Mouse (Mus musculus): ENCODE measurements at regions not wholly inside any gene's neighbourhood (a gene's known extent, or its start where the extent isn't known, plus 50 kb on each side); places are given as distances from the start of the nearest gene placed in this dataset.

DNA sequence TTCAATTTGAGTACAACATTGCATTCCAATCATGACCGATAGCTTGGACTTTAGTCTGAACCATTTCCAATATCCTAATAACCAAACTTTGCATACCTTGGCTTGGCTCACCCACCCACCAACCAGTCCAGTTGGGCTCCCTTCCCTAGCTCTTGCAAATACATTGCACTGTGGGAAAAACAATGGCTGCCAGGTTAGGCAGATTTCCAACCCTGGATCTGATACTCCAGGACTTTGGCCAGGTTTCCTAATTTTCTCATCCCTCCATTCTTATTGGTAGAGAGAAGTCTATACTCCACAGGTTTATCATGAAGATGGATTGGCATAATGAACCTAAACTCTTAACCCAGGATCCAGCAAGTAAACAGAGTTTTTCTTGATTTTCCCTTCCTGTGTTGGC is 299.4 kb upstream of the Chd6 start:
- Histone ChIP-seq H3K4me2 (replicated peaks; ENCODE audit: low read depth, low read length) (no peak overlapping the region), H3K4me3 (ENCODE audit: low read length) (no peak overlapping the region), H3K4me1 (ENCODE audit: insufficient read depth, low read length) (no peaks in the 10 kb centered on the region), H3K27ac (ENCODE audit: low read length) (no peak overlapping the region), H3K9ac (replicated peaks; ENCODE audit: low read length) (no peak overlapping the region), H3K36me3 (ENCODE audit: insufficient read depth, low read length) (no peaks in the 10 kb centered on the region), H3K27me3 (ENCODE audit: insufficient read depth, low read length) (no peaks in the 10 kb centered on the region), H3K9me3 (ENCODE audit: low read length) (no peaks in the 10 kb centered on the region)
- 100% methylated on average over 1 of the region's 1 CpGs for WGBS
- ATAC-seq (ENCODE audit: low FRiP score, low TSS enrichment) = no peak

- 54% methylated on average over 1 of the region's 1 CpGs for WGBS
- no peak for ATAC-seq (ENCODE audit: low FRiP score, low TSS enrichment)
- no peak overlapping the region for H3K4me2 ChIP-seq (replicated peaks; ENCODE audit: low read depth, low read length)
- H3K9ac ChIP-seq (replicated peaks; ENCODE audit: low read length) = no peak overlapping the region
- H3K36me3 ChIP-seq (ENCODE audit: insufficient read depth, low read length) = no peaks in the 10 kb centered on the region
- H3K9me3 ChIP-seq (ENCODE audit: low read length) = no peaks in the 10 kb centered on the region
- H3K27me3 ChIP-seq (ENCODE audit: insufficient read depth, low read length) = no peaks in the 10 kb centered on the region
- H3K4me1 ChIP-seq (ENCODE audit: insufficient read depth, low read length) = no peaks in the 10 kb centered on the region
- H3K27ac ChIP-seq (ENCODE audit: low read length) = no peak overlapping the region
- no peak overlapping the region for H3K4me3 ChIP-seq (ENCODE audit: low read length)
Observed at GRCm38 (mm10) chr2:161405847-161406384, 297.0 kb upstream of the Chd6 start.

- Histone ChIP-seq H3K4me2 (replicated peaks; ENCODE audit: low read depth, low read length) (no peak overlapping the region), H3K36me3 (ENCODE audit: insufficient read depth, low read length) (no peaks in the 10 kb centered on the region), H3K9ac (replicated peaks; ENCODE audit: low read length) (no peak overlapping the region), H3K9me3 (ENCODE audit: low read length) (no peaks in the 10 kb centered on the region), H3K4me1 (ENCODE audit: insufficient read depth, low read length) (no peaks in the 10 kb centered on the region), H3K4me3 (ENCODE audit: low read length) (no peak overlapping the region), H3K27me3 (ENCODE audit: insufficient read depth, low read length) (no peaks in the 10 kb centered on the region), H3K27ac (ENCODE audit: low read length) (no peak overlapping the region)
- 93% methylated on average over 3 of the region's 3 CpGs for WGBS
- ATAC-seq (ENCODE audit: low FRiP score, low TSS enrichment) = no peak
Observed at GRCm38 (mm10) chr2:161398061-161398460, 289.2 kb upstream of the Chd6 start.

DNA sequence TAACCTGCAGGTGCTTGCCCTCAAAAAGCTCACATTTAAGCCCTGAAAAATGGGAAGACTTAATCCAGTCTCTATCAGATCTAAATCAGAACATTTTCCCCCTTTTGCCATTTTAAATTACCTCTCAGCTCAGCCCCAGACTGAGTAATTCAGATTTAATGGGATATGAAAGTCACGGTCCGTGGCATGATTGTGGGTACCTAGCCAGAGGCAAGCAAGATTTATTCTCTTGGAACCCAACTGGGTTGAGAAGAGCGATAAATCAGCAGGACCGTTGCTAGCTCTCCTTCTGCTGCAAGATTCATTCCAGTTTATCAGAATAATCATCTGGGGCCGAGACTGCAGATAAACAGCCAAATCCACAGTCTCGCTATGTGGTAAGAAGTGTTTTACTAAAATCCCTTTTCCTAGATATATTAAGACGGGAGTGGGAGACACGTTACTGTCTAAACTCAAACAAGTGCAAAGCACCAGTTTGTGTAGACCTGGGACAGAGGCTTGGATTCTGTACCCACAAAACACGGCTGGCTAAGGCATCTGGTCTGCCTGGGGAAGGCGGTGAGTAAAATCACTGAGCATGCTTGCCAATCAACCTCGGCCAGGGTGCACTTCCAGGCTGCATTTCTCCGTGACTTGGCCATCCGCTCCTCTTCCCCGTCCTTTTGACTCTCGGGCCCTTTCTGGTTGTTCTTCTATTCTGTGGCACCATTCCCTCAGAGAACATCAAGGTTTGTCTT is 282.2 kb upstream of the Chd6 start:
- Histone ChIP-seq H3K4me1 (ENCODE audit: insufficient read depth, low read length) (no peaks in the 10 kb centered on the region), H3K9ac (replicated peaks; ENCODE audit: low read length) (no peak overlapping the region), H3K4me2 (replicated peaks; ENCODE audit: low read depth, low read length) (no peak overlapping the region), H3K27ac (ENCODE audit: low read length) (no peak overlapping the region), H3K27me3 (ENCODE audit: insufficient read depth, low read length) (no peaks in the 10 kb centered on the region), H3K36me3 (ENCODE audit: insufficient read depth, low read length) (no peaks in the 10 kb centered on the region), H3K4me3 (ENCODE audit: low read length) (no peak overlapping the region), H3K9me3 (ENCODE audit: low read length) (no peaks in the 10 kb centered on the region)
- 51% methylated on average over 15 of the region's 15 CpGs for WGBS
- no peak for ATAC-seq (ENCODE audit: low FRiP score, low TSS enrichment)

- Histone ChIP-seq H3K9ac (replicated peaks; ENCODE audit: low read length) (no peak overlapping the region), H3K4me2 (replicated peaks; ENCODE audit: low read depth, low read length) (no peak overlapping the region), H3K27ac (ENCODE audit: low read length) (no peak overlapping the region), H3K4me3 (ENCODE audit: low read length) (no peak overlapping the region), H3K4me1 (ENCODE audit: insufficient read depth, low read length) (no peaks in the 10 kb centered on the region), H3K9me3 (ENCODE audit: low read length) (no peaks in the 10 kb centered on the region), H3K36me3 (ENCODE audit: insufficient read depth, low read length) (no peaks in the 10 kb centered on the region), H3K27me3 (ENCODE audit: insufficient read depth, low read length) (no peaks in the 10 kb centered on the region)
- WGBS = 86% methylated on average over 5 of the region's 5 CpGs
- no peak for ATAC-seq (ENCODE audit: low FRiP score, low TSS enrichment)
Observed at GRCm38 (mm10) chr2:161389318-161389835, 280.5 kb upstream of the Chd6 start.

DNA sequence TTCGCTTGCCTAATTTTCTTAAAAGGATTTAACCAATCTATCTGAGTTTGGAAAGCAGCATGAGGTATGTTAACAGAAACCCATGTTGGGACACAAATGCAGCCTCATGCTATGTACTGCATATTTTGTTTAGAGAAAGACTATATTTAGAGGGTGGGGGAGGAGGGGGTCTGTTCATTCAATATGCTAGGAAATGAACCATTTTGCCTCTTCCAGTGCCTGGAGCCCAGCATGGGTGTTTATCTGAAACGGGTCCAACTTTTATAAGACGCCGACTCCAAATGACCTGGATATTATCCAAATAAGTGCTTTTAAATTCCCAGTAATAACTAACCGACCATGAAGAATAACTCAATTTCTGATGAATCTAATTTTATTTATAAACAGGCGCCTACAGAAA is 278.2 kb upstream of the Chd6 start:
- H3K9ac ChIP-seq (replicated peaks; ENCODE audit: low read length) = no peak overlapping the region
- ATAC-seq (ENCODE audit: low FRiP score, low TSS enrichment) = no peak
- no peak overlapping the region for H3K27ac ChIP-seq (ENCODE audit: low read length)
- H3K4me2 ChIP-seq (replicated peaks; ENCODE audit: low read depth, low read length) = no peak overlapping the region
- no peaks in the 10 kb centered on the region for H3K4me1 ChIP-seq (ENCODE audit: insufficient read depth, low read length)
- H3K9me3 ChIP-seq (ENCODE audit: low read length) = no peaks in the 10 kb centered on the region
- no peaks in the 10 kb centered on the region for H3K36me3 ChIP-seq (ENCODE audit: insufficient read depth, low read length)
- WGBS = 71% methylated on average over 6 of the region's 6 CpGs
- no peak overlapping the region for H3K4me3 ChIP-seq (ENCODE audit: low read length)
- H3K27me3 ChIP-seq (ENCODE audit: insufficient read depth, low read length) = no peaks in the 10 kb centered on the region

GRCm38 (mm10) chr2:161382411-161382810 is 273.5 kb upstream of the Chd6 start:
- Histone ChIP-seq H3K36me3 (ENCODE audit: insufficient read depth, low read length) (no peaks in the 10 kb centered on the region), H3K9ac (replicated peaks; ENCODE audit: low read length) (no peak overlapping the region), H3K27ac (ENCODE audit: low read length) (no peak overlapping the region), H3K4me3 (ENCODE audit: low read length) (no peak overlapping the region), H3K4me1 (ENCODE audit: insufficient read depth, low read length) (no peaks in the 10 kb centered on the region), H3K27me3 (ENCODE audit: insufficient read depth, low read length) (no peaks in the 10 kb centered on the region), H3K9me3 (ENCODE audit: low read length) (no peaks in the 10 kb centered on the region), H3K4me2 (replicated peaks; ENCODE audit: low read depth, low read length) (no peak overlapping the region)
- 58% methylated on average over 3 of the region's 3 CpGs for WGBS
- no peak for ATAC-seq (ENCODE audit: low FRiP score, low TSS enrichment)

DNA sequence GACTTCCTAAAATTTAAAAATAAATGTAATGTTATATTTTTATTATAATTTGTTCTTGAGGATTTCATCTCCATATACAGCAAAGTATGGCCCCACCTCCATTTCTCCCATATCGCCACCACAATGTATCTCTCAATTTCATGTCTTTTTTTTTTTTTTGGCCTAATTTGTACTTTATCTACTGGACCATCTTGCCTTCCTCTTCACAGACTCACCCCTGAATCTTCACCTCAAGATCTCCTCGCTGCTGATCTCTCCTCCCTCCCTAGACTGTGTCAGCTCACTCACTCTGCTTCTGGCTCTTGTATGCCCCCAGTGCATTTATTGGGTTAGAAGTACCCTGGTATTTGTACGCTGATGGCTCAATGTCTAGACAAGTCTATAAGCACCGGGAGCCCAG is 269.4 kb upstream of the Chd6 start:
- 94% methylated on average over 4 of the region's 4 CpGs for WGBS
- ATAC-seq (ENCODE audit: low FRiP score, low TSS enrichment) = no peak
- no peaks in the 10 kb centered on the region for H3K4me1 ChIP-seq (ENCODE audit: insufficient read depth, low read length)

GRCm38 (mm10) chr2:161362325-161362724 is 253.4 kb upstream of the Chd6 start:
- no peak overlapping the region for H3K4me2 ChIP-seq (replicated peaks; ENCODE audit: low read depth, low read length)
- no peak for ATAC-seq (ENCODE audit: low FRiP score, low TSS enrichment)
- H3K4me1 ChIP-seq (ENCODE audit: insufficient read depth, low read length) = no peaks in the 10 kb centered on the region
- H3K27me3 ChIP-seq (ENCODE audit: insufficient read depth, low read length) = no peaks in the 10 kb centered on the region
- no peak overlapping the region for H3K27ac ChIP-seq (ENCODE audit: low read length)
- no peak overlapping the region for H3K9ac ChIP-seq (replicated peaks; ENCODE audit: low read length)
- 77% methylated on average over 3 of the region's 3 CpGs for WGBS
- H3K9me3 ChIP-seq (ENCODE audit: low read length) = no peaks in the 10 kb centered on the region
- H3K4me3 ChIP-seq (ENCODE audit: low read length) = no peak overlapping the region
- no peaks in the 10 kb centered on the region for H3K36me3 ChIP-seq (ENCODE audit: insufficient read depth, low read length)

More for the DNA sequence above, 269.4 kb upstream of the Chd6 start:
- Histone ChIP-seq H3K36me3 (ENCODE audit: insufficient read depth, low read length) (no peaks in the 10 kb centered on the region), H3K4me2 (replicated peaks; ENCODE audit: low read depth, low read length) (no peak overlapping the region), H3K4me3 (ENCODE audit: low read length) (no peak overlapping the region), H3K27me3 (ENCODE audit: insufficient read depth, low read length) (no peaks in the 10 kb centered on the region), H3K9me3 (ENCODE audit: low read length) (no peaks in the 10 kb centered on the region), H3K9ac (replicated peaks; ENCODE audit: low read length) (no peak overlapping the region), H3K27ac (ENCODE audit: low read length) (no peak overlapping the region)

- no peaks in the 10 kb centered on the region for H3K27me3 ChIP-seq (ENCODE audit: insufficient read depth, low read length)
- no peak overlapping the region for H3K4me3 ChIP-seq (ENCODE audit: low read length)
- no peak for ATAC-seq (ENCODE audit: low FRiP score, low TSS enrichment)
- whole genome bisulfite sequencing = 30% methylated on average over 4 of the region's 4 CpGs
- no peak overlapping the region for H3K27ac ChIP-seq (ENCODE audit: low read length)
- H3K9ac ChIP-seq (replicated peaks; ENCODE audit: low read length) = no peak overlapping the region
- no peaks in the 10 kb centered on the region for H3K4me1 ChIP-seq (ENCODE audit: insufficient read depth, low read length)
- no peaks in the 10 kb centered on the region for H3K9me3 ChIP-seq (ENCODE audit: low read length)
- H3K36me3 ChIP-seq (ENCODE audit: insufficient read depth, low read length) = no peaks in the 10 kb centered on the region
- H3K4me2 ChIP-seq (replicated peaks; ENCODE audit: low read depth, low read length) = no peak overlapping the region
Observed at GRCm38 (mm10) chr2:161349110-161349509, 240.2 kb upstream of the Chd6 start.
